Mouse (Mus musculus) bone marrow macrophage, adult 2 months (primary cell): Measurements from ENCODE around the gene Tmprss3.

ENCODE experiments used
- CTCF ChIP-seq: IDR thresholded peaks from 2 replicates; pipeline ENCODE4 v1.5.1; 2012; ENCODE audit warnings: low read depth, mild to moderate bottlenecking, low read length, moderate library complexity
- POLR2A ChIP-seq: IDR thresholded peaks from 2 replicates; pipeline ENCODE4 v1.6.1; 2012; ENCODE audit warnings: mild to moderate bottlenecking, low read depth, low read length, borderline replicate concordance

DNA sequence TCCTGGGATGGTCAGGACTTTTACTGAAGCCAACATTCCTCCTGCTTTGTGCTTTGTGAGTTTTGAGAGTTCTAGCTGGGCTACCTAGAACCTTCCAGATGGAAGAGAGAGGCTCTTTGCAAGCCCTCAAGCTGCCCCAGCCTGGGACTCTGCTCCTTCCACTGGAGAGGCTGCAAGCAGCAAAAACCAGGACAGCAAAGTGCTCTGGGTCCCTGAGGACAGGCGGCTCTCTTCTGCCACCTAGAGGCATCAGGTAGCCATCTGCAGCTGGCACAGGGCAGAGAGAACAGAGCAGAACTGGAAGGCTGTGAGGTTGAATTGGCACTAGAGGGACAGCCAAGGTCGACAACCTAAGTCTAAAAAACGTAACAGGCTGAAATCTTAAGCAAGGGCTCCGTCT is 11.4 kb downstream of the Tmprss3 start:
- TF ChIP-seq CTCF (peak; percentile 71), POLR2A (no peak)
